Mouse (Mus musculus): ENCODE data around the gene Mrpl35. TPM values are rescaled to one million over a fixed set of nuclear protein-coding genes. Genes with fewer than 3 reads are reported as not detected.
"Not testable (repeated sequence)": the region's sequence is repeated elsewhere in the genome, so short reads cannot be mapped to it uniquely, and the experiment has no call there.

Gene Mrpl35
- total RNA-seq (2021): 10 to 100 TPM; 54.7 to 62.4 TPM
- long read RNA-seq, experiment 1, transcript Mrpl35-201 (4 exons, 3,721 nt): major isoform, 101 of 105 reads
- long read RNA-seq, experiment 1, partial matches to known transcripts: 3 of 105 reads
- long read RNA-seq, experiment 1, other reads (novel, unspliced or antisense): 1 of 105 reads
- long read RNA-seq, experiment 2, transcript Mrpl35-201 (4 exons, 3,721 nt): major isoform, 57 of 58 reads
- long read RNA-seq, experiment 2, partial matches to known transcripts: 1 of 58 reads
- long read RNA-seq, experiment 2, other reads (novel, unspliced or antisense): 0 of 58 reads

- no peak for DNase-seq
These were observed at the start of gene Mrpl35 for GRCm38 (mm10) chr6:71826869-71827268. Gene Mrpl35 (minus strand): TSS chr6:71826969.

- DNase-seq: no peak
These were observed 44.6 kb upstream of the Mrpl35 start for GRCm38 (mm10) chr6:71871396-71871795.

- DNase-seq: no peak
These were observed 42.0 kb upstream of the Mrpl35 start for GRCm38 (mm10) chr6:71868809-71869208.

- no peak for DNase-seq
These were observed 41.0 kb upstream of the Mrpl35 start for GRCm38 (mm10) chr6:71867751-71868150.

GRCm38 (mm10) chr6:71846906-71847305, 20.1 kb upstream of the Mrpl35 start:
- not testable (repeated sequence) for DNase-seq

- no peak for DNase-seq
These were observed 14.0 kb upstream of the Mrpl35 start for GRCm38 (mm10) chr6:71840597-71841290.

GRCm38 (mm10) chr6:71839815-71840214, 13.0 kb upstream of the Mrpl35 start:
- no peak for DNase-seq

GRCm38 (mm10) chr6:71836811-71837210, 10.0 kb upstream of the Mrpl35 start:
- DNase-seq: no peak

GRCm38 (mm10) chr6:71831581-71831960, 4.8 kb upstream of the Mrpl35 start:
- DNase-seq: peak; percentile 95

GRCm38 (mm10) chr6:71830690-71831580, 4.2 kb upstream of the Mrpl35 start, which contains the start of gene Immt:
Gene Immt (plus strand): TSS chr6:71831331.
- peak; percentile 99 for DNase-seq

GRCm38 (mm10) chr6:71829768-71830167, 3.0 kb upstream of the Mrpl35 start:
- no peak for DNase-seq

- DNase-seq: no peak
These were observed 2.8 kb downstream of the Mrpl35 start for GRCm38 (mm10) chr6:71823961-71824360.

GRCm38 (mm10) chr6:71823488-71823887, 3.3 kb downstream of the Mrpl35 start:
- peak; percentile 92 for DNase-seq

GRCm38 (mm10) chr6:71823085-71823484, 3.7 kb downstream of the Mrpl35 start:
- DNase-seq: no peak

GRCm38 (mm10) chr6:71819764-71820292, 6.9 kb downstream of the Mrpl35 start:
- DNase-seq: no peak

- no peak for DNase-seq
These were observed 13.9 kb downstream of the Mrpl35 start for GRCm38 (mm10) chr6:71812820-71813219.

GRCm38 (mm10) chr6:71809890-71810289, 16.9 kb downstream of the Mrpl35 start:
- no peak for DNase-seq

- DNase-seq: no peak
These were observed 20.1 kb downstream of the Mrpl35 start for GRCm38 (mm10) chr6:71806713-71807112.

- DNase-seq: peak; percentile 78
These were observed 22.5 kb downstream of the Mrpl35 start for GRCm38 (mm10) chr6:71804061-71804829.

GRCm38 (mm10) chr6:71803609-71804008, 23.2 kb downstream of the Mrpl35 start:
- DNase-seq: no peak

- no peak for DNase-seq
These were observed 25.1 kb downstream of the Mrpl35 start for GRCm38 (mm10) chr6:71801714-71802094.
